Mouse (Mus musculus): ENCODE results near the gene Ptprg.
"Not testable (repeated sequence)": the region's sequence is repeated elsewhere in the genome, so short reads cannot be mapped to it uniquely, and the experiment has no call there.

The Ptprg gene

DNA sequence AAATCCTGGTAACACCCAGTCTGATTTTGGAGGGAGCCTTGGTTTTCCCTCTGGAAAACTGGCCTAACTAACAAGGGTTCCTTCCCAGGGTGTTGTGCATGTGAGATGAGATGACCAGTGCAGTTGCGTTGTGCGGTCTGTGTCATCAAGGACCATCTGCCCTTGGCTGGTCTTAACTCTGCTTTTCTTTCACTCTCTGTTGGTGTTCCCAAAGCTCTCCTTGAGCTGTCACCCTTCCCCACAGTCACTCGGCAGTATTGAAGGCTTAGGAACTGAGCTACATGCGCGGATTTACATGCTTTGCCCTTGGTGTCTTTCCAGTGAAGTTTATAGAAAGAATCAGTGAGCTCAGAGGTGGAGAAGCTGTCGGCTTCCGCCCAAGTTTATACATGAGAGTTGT lies 170.5 kb downstream of the Ptprg start:
- in situ Hi-C loops (cut with MboI; ENCODE audit: low sequenced_read_pairs), result no loop called here

DNA sequence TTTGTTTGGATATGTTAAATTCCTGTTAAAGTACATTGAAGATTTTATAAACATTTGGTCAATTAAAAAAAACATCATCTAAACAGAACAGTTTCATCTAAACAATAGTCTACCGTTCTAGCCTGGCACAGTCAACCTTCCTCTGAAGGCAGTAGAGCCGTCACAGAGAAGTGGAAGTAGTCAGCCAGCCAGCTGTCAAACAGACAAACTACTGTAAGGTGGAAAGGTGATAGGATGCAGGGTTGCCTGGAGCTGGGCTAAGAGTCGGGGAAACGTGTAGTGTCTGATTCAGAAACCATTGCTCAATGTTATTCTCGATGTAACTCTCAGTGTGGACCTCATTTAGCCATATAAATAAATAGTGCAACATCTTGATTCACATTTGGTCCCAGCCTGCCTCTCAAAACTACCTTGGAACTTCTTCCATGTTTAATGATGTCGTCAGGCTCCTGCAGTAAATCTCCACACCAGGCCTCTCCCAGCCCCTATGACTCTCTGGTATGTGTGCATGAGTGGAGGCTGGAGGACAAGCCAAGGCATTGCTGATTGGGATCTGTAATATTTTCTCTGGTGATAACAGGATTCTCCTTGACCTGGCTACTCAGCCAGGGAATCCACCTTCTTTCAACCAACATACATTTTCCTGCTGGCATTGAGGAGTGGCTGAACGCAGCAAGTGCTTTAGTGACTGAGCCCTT lies 178.0 kb downstream of the Ptprg start:
- in situ Hi-C loops (cut with MboI; ENCODE audit: low sequenced_read_pairs), result no loop called here

DNA sequence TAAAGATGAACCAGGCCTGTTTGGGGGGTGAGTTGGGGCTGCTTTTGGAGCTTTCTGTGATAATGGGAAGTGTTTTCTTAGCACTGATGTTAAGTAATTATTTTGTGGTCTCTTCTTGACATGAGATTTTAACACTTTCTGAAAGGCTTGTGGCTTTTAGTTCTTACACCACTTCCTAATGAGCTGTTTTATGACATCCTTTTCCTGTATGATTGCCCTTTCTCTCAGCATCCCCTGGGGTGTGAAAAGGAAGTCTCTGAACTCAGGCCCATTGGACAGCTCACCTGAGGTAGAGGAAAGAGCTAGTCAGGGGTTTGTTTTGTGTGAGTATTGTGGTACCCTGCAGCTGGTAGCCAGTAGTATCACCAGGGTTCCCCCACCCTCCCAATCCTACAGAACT lies 179.0 kb downstream of the Ptprg start:
- in situ Hi-C loops (cut with MboI; ENCODE audit: low sequenced_read_pairs), result no loop called here

DNA sequence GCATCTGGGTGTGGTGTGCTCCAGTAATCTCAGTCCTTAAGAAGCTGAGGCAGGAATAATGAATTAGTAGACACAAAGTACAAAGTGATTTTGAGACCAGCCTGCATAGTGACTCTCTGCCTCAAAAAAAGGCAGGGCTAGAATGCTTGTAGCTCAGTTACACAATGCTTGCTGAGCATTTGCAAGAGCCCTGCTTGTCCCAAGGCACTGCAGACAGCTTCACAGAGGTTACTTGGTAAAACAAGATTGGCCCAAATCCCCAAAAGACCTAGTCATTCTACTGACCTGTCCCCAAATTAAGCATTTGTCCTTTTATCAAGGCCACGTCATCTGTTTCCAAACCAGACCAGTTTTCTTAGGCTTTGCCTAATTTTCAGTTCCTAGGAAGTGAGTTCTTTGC lies 190.4 kb downstream of the Ptprg start:
- in situ Hi-C loops (cut with MboI; ENCODE audit: low sequenced_read_pairs), result no loop called here

DNA sequence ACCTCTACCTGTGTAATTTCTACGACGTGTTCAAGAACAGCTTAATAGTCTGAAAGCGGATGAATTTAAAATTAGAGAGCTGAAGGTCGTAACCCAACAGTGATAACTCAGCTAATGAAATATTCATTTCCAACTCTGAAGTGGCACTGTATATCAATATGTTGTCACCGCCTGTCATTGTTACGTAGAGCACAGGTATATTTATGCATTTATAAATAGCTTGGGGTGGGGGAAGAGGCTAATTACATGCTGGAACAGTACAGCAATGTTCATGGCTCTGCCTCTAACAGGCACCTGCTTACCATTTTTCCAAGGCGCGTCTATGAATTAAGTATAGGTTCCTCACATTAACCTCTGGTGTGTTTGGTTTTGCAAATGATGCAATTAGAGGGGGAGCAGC lies 199.3 kb downstream of the Ptprg start:
- in situ Hi-C loops (cut with MboI; ENCODE audit: low sequenced_read_pairs), result no loop called here

DNA sequence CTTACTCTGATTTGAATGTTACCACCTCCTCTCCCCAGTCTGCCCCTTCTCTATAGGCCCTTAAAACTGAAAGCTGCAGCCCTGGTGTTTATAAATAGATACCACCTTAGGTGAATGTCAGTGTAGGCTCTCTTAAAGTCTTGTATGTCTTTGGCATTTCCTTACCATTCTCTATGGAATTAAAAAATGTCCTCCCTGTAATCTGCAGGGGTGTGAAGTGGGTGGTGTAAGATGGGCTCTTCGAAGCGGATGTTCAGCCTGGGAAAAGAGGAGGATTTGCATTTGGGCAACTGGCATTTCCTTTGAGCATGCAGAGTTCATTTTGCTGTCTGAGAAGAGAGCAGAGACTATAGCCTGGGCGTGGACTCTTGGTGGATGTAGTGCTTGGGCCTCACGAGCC lies 201.3 kb downstream of the Ptprg start:
- in situ Hi-C loops (cut with MboI; ENCODE audit: low sequenced_read_pairs), result no loop called here

DNA sequence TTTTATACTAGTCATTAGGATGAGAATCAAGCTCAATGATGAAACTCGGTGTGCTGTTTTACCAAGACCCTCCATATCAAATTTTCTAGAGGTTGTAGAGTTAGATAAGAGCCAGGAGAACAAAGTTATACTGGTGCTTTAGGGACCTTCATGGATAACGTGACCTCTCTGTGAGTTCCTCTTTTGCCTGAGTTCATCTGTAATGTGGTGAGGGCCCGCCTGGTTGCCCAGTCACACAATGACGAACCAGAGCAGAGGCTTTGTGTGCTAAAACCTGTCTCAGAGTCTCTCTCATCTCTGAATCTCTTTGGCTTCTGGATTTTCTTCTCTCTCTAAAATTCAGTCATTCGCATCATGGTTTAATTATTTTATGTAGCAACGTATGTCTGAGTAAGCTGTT lies 204.9 kb downstream of the Ptprg start:
- in situ Hi-C loops (cut with MboI; ENCODE audit: low sequenced_read_pairs), result no loop called here

DNA sequence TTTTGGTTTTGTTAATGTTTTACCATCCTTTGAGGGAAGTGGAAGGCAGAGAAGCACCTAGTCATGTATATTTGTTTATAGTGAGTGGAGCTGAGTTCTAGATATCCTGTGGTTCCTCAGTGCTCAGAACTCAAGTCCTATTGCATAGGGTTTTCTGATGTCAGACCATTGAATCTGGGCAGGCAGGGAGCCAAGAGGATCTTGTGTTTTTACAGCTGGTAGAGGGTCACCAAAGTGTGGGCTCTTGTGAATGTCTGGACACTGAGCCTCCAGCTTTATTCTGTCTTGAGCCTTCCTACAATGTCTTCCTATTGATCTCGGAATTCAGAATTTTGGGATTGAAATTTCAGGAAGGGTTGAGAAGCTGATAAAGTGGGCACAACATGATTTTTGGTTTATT lies 206.0 kb downstream of the Ptprg start:
- in situ Hi-C loops (cut with MboI; ENCODE audit: low sequenced_read_pairs), result no loop called here

DNA sequence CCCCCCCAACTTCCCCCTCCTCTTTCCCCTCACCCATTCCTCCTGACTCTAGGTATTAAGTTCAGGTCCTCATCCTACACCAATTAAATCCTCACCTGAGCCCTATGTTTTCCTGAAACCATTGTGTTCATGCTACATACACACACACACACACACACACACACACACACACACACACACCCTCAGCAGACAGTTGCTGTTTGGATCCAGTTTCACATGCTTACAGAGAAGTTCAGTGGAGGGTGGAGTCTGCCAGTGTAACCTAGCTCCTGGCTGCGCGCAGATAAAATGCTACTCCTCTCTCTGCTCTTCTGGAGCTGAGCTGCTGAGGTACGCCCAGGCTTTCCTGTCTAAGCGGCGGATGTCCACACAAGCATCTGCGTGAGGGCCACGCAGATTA lies 209.7 kb downstream of the Ptprg start:
- in situ Hi-C loops (cut with MboI; ENCODE audit: low sequenced_read_pairs), result no loop called here

DNA sequence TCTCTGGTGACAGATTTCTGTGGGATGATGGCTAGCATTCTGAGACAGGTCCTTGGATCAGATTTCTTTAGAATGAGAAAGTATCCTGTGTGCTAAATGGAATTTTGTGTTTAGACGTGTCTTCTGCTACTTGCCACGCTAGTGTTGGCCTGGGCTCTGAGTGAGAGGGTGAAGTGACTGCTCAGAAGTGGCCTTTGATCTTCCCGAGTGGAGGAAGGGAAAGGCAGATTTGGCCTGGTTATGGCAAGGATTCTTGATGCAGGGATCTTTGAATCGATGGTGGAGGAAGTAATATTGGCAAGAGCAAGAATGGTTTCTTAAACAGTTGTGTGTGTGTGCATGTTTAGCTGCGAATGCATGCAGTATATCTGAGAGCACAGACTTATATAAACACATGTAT lies 219.4 kb downstream of the Ptprg start:
- in situ Hi-C loops (cut with MboI; ENCODE audit: low sequenced_read_pairs), result no loop called here

DNA sequence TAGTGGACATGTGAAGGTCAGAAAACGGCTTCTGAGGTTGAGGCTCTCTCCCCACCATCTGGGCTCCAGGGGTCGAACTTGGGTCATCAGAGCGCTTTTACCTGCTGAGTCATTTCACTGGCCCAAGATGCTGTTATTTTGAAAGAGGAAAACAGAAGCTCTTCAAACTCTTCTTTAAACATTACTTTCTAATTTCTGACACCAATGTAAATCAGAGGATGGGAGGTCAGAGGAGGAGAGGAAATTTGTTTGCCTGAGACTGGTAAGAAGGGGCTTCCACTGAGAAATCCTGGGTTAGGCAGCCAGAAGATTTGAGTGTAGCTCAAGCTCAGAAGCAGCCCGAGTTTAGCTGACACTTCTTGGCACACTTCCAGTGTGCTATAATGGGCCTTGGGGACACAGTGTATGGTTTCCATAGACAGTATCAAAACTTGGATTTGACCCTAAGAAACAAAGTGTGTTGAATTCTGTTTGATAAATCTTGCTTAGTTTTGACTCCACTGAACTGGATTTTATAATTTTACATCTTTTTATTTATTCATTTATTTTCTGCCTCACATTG lies 221.2 kb downstream of the Ptprg start:
- in situ Hi-C loops (cut with MboI; ENCODE audit: low sequenced_read_pairs), result no loop called here

DNA sequence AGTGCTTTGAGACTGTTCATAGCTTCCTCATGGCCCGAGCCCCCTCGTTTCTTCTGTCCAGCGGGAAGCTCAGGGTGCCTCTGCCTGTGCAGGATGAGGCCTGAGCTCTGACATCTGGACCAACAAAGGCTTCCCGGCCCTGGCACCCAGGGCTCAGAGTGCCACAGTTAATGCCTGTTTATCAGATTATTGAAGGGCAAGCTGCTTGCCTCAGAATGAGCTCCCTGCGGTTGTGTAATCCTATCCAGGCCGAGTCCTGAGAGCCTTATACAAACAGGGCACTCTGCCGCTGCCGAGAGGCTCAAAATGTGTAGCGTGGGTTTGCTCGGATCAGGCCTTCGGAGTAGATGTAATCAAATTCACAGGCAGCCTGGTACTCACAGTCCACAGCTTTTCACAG lies 221.9 kb downstream of the Ptprg start:
- in situ Hi-C loops (cut with MboI; ENCODE audit: low sequenced_read_pairs), result no loop called here

DNA sequence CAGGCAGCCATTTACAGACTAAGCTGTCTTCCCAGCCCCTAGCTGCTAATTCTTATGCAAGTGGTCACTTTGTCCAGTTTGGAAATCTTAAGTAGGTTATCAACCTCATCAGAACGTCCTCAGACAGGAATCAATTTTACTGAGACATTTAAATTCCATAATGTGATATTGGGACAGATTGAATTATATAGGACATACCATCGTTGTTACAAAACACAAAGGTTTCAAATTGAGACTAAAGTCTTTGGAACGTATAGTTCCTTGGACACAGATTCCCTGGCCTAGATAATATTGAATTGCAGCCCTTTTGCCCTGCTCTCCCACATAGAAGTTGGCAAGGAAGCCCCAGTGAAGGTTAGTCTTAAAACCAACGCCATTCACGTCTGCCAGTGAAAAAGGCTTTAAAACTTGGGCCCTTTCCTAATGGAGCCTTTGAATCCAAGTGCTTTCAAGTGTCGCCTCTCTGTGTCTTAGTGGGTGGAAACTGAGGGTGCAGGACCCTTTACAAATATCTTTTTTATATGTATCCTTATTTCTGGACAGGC lies 222.7 kb downstream of the Ptprg start:
- in situ Hi-C loops (cut with MboI; ENCODE audit: low sequenced_read_pairs), result no loop called here

DNA sequence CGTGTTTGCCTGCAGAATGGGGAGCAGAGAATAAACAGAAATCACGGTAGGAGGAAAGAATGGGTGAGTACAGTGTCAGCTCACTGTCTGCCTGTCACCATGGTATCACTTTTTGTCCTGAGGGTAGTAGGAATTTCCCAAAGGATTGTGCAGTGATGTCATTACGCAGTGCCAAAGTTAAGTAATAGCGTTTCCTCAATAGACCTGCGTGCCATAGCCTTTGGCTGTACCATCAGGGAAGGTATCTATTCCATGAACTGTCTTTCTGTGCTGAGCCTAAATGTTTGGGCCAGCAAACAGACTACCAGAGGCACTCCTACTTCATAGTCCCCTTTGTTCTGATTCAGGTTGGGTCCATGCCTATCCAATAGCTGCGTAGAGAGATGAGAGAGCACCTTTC lies 223.2 kb downstream of the Ptprg start:
- in situ Hi-C loops (cut with MboI; ENCODE audit: low sequenced_read_pairs), result no loop called here

DNA sequence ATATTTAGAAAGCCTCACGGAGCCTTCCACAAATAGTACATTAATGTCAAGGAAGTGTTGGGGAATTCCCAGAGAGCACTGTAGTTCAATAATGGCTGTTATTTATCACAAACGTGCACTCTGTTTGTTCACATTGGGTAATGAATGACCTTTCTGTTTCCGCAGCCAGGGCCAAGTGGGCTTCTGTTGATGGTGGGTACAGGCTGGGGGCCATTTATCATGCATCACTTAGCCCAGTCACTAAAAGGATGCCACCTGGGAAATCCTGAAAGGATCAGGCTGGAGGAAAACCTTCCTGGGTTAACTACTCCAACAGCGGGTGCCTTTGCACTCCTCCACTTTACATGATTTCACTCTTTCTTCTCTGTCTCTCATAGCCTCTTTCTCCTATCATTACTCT lies 237.9 kb downstream of the Ptprg start:
- in situ Hi-C loops (cut with MboI; ENCODE audit: low sequenced_read_pairs), result no loop called here

DNA sequence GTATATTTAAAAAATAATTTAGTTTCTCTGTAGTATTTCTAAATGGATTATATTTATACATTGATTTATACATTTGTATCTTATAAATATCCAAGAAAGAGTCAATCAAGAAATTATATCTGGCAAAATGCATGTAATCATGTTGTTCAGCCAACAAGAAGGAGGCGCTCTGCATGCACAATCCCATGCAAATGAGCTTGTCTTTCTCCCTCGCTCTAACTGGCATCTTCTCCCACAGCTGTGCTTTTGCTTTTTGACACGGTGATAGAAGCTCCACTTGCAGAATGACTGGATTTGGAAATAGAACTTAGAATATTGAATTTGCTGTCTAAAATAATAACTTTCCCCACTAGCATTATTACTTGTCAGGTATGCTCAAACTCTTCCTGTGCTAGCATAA lies 240.5 kb downstream of the Ptprg start:
- in situ Hi-C loops (cut with MboI; ENCODE audit: low sequenced_read_pairs), result no loop called here

DNA sequence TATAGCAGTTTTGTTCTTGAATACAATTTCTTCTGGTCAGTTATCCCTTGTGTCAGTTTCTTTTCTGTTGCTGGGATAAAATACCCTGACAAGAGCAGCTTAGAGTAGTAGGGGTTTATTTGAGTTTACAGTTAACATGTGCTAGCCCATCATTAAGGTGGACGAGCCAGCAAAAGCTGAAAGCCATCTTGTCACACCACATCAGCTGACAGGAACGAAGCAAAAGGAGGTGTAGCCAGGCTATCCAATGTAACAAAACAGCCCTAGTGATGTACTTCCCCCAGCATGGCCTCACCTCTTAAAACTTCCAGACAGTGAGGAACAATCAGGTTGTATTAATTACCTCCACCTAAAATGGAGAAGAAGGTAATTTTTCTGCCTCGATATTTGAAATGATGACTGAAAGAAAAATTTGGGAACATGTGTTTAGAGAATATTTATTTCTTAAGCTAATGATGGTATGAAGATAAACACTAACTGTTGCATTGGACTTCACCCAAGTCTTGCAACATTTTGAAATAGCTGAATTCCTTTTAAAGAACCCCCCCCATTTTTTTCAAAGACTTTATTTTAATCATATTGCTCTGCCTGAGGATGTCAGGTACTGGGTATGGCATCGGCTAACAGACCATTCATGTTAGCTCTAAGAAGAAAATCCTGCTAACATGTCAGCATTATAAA lies 249.2 kb downstream of the Ptprg start:
- in situ Hi-C loops (cut with MboI; ENCODE audit: low sequenced_read_pairs), result no loop called here

DNA sequence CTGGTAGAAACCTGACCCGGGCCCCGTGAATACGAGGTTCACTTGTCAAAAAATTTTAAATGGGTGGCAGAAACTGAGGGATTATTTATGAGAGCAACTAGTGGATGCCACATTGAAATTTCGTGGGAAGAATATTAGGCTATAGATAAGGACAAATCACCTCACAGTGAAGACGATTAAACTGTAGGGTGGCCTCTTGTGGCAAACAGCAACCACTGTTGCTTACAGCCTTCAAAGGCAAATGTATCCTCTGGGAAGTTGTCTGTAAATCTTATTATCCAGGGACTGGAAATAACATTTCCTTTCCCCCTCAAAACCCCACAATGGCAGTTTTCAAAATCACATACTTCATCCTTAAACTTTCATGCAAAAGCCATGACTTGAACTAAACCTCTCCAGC lies 253.3 kb downstream of the Ptprg start:
- in situ Hi-C loops (cut with MboI; ENCODE audit: low sequenced_read_pairs), result no loop called here

DNA sequence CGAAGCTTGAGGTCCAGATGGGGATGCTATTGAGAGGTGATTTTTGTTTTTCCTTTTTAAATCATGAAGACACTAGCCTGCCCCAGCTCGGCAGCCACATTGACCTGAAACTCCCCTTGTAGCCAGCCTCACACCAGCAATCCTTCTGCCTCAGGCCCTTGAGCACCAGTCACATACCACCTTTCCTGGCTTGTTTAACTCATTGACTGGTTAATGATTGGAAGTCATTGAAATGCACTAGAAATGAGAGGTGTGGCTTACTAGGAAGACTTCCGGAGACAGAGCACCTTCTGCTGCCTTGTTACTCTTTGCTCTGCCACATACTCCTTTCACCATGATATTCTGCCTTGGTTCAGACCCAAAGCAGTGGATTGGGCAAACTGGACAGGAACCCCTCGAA lies 254.1 kb downstream of the Ptprg start:
- in situ Hi-C loops (cut with MboI; ENCODE audit: low sequenced_read_pairs), result no loop called here

DNA sequence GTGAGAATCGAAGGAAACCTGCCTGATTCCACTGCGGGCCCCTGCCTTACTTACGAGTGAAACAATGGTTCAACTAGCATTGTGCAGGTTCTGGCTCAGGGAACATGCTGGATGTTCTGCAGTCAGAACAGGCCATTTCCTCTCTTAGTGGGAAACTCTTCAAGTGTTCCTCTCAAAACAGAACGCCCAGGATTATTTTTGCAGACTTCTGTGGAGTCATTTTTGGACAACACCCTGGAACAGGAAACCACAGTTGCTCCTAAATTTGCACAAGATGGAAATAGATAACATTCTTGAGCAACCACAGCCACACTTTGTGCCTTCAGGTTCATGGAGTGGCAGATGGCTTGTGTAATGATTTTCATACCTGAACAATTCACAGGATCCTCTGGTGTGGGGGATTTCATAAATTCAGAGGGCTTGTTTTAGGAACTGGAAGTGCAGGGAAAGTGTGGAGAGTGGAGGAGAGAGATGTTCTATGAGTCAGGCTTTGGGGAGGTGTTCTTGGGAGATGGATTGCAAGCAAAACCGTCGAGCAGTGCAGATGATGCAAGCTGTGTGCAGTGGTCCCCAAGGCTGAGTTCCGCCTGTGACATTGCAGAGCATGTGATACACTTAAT lies 257.9 kb downstream of the Ptprg start:
- in situ Hi-C loops (cut with MboI; ENCODE audit: low sequenced_read_pairs), result no loop called here

DNA sequence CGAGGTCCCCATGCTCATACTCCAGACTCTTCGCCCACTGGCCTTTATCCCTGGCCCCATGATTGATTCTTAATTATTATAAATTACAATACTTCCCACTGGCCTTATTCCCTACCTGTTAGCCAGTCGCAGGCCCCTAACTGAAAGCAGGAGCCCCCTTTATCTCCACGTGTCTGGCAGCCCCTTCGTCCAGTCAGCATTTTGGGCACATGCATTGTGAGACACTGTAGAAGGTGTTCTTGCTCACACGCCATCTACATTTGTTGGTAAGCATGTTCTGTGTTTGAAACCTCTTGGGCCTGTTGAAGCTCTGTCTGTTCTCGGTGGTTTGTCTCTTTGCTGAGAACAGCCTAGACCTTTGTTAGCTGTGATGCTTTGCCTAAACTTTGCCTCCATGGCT lies 259.0 kb downstream of the Ptprg start:
- in situ Hi-C loops (cut with MboI; ENCODE audit: low sequenced_read_pairs), result no loop called here

DNA sequence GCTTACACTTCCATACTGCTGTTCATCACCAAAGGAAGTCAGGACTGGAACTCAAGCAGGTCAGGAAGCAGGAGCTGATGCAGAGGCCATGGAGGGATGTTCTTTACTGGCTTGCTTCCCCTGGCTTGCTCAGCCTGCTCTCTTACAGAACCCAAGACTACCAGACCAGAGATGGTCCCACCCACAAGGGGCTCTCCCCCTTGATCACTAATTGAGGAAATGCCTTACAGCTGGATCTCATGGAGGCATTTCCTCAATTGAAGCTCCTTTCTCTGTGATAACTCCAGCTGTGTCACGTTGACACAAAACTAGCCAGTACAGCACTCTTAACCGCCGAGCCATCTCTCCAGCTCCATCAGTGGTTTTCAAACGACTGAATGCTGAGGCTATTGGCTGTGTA lies 261.5 kb downstream of the Ptprg start:
- in situ Hi-C loops (cut with MboI; ENCODE audit: low sequenced_read_pairs), result not testable (repeated sequence)
